Mouse (Mus musculus) limb, embryonic 10.5 days (tissue): ENCODE data around the gene Gas2. TPM values are rescaled to one million over a fixed set of nuclear protein-coding genes. Genes with fewer than 3 reads are reported as not detected.

ENCODE experiments used
- polyA plus RNA-seq: library from polyadenylated mRNA; unstranded; fragments of >200 nt; fragmentation: Nextera tagmentation; extraction: Ambion mirVana; gene quantifications from 2 replicates; pipeline ENCODE4 v1.2.1, GENCODE M21; 2016

The Gas2 gene
- polyA plus RNA-seq, 1 experiment from 2014 or later = 72.4 TPM

Other genes with a start within 250 kb of the Gas2 start
- gene Slc17a6, start 240.0 kb upstream of the Gas2 start, polyA plus RNA-seq = not detected in 2 replicates
- 12.3 and 14.2 TPM in 2 replicates for gene Fancf, start 252 bp downstream of the Gas2 start, polyA plus RNA-seq
- 1.8 and 2.0 TPM in 2 replicates for gene Svip, start 144.0 kb downstream of the Gas2 start, polyA plus RNA-seq
- gene 1700015G11Rik, start 153.7 kb downstream of the Gas2 start, polyA plus RNA-seq = not detected in 2 replicates